Mouse (Mus musculus) gastrocnemius, adult 8-10 months (tissue): ENCODE results near the gene Vmn1r114. TPM values are rescaled to one million over a fixed set of nuclear protein-coding genes. Genes with fewer than 3 reads are reported as not detected.
"Not testable (repeated sequence)": the region's sequence is repeated elsewhere in the genome, so short reads cannot be mapped to it uniquely, and the experiment has no call there.

Experiments
- DNase-seq, 2 experiments: peaks; one replicate each; pipeline ENCODE4 v3.0.0; 2022; ENCODE audit warnings: low spot score in 2 of 2
- total RNA-seq, 4 experiments: library from RNA; stranded (reverse); gene quantifications; 2 replicates each; pipeline ENCODE4 v1.2.4; 2022

Gene Vmn1r114
- not detected for total RNA-seq

- not testable (repeated sequence) for DNase-seq
These were observed at the start of gene Vmn1r114 for GRCm38 (mm10) chr7:20812086-20812485. Vmn1r114 (minus strand) TSS chr7:20812186.

GRCm38 (mm10) chr7:20844885-20845284 lies 32.9 kb upstream of the Vmn1r114 start, which contains the start of gene Vmn1r115:
Vmn1r115 (minus strand) TSS chr7:20844985.
- DNase-seq, result not testable (repeated sequence)

- DNase-seq, result not testable (repeated sequence)
These were observed 25.0 kb downstream of the Vmn1r114 start, which contains the start of gene Vmn1r113 for GRCm38 (mm10) chr7:20786985-20787384. Vmn1r113 (plus strand) TSS chr7:20787285.

- not testable (repeated sequence) for DNase-seq
These were observed 41.1 kb downstream of the Vmn1r114 start, which contains the start of gene Vmn1r112 for GRCm38 (mm10) chr7:20770885-20771284. Vmn1r112 (plus strand) TSS chr7:20771185.

Other genes with a start within 250 kb of the Vmn1r114 start
- not detected for gene Gm4141, start 235.9 kb downstream of the Vmn1r114 start, total RNA-seq
- gene Gm4513, start 213.2 kb downstream of the Vmn1r114 start, total RNA-seq, result not detected
- not detected for gene Vmn1r107, start 143.3 kb downstream of the Vmn1r114 start, total RNA-seq
- not detected for gene Vmn1r111, start 109.0 kb downstream of the Vmn1r114 start, total RNA-seq
- not detected for gene Gm10668, start 81.6 kb downstream of the Vmn1r114 start, total RNA-seq
- not detected for gene Vmn1r112, start 41.0 kb downstream of the Vmn1r114 start, total RNA-seq
- gene Vmn1r113, start 24.9 kb downstream of the Vmn1r114 start, total RNA-seq, result not detected
- not detected for gene Vmn1r115, start 32.8 kb upstream of the Vmn1r114 start, total RNA-seq
- gene Vmn1r116, start 60.1 kb upstream of the Vmn1r114 start, total RNA-seq, result not detected
- gene Vmn1r117, start 71.9 kb upstream of the Vmn1r114 start, total RNA-seq, result not detected
- gene Vmn1r118, start 100.2 kb upstream of the Vmn1r114 start, total RNA-seq, result not detected
- not detected for gene Vmn1r119, start 200.3 kb upstream of the Vmn1r114 start, total RNA-seq
- gene Vmn1r120, start 241.6 kb upstream of the Vmn1r114 start, total RNA-seq, result not detected